Mouse (Mus musculus): ENCODE measurements around the gene Fyco1.

GRCm38 (mm10) chr9:123851062-123851712 lies 512 bp downstream of the Fyco1 start:
- no peak for TF ChIP-seq CTCF (IDR thresholded peaks at IDR 0.05; ENCODE audit: low read depth)
- TF ChIP-seq EP300 (IDR thresholded peaks at IDR 0.05; ENCODE audit: low read depth): no peak; the same call in 1 of the 2 replicates

Data from heart, postnatal 0 days (tissue).